Mouse (Mus musculus) bone marrow macrophage, adult 2 months (primary cell): Measurements from ENCODE around the gene Fndc9.

Experiments
- CTCF ChIP-seq: IDR thresholded peaks from 2 replicates; pipeline ENCODE4 v1.5.1; 2012; ENCODE audit warnings: low read depth, mild to moderate bottlenecking, low read length, moderate library complexity
- POLR2A ChIP-seq: IDR thresholded peaks from 2 replicates; pipeline ENCODE4 v1.6.1; 2012; ENCODE audit warnings: mild to moderate bottlenecking, low read depth, low read length, borderline replicate concordance

DNA sequence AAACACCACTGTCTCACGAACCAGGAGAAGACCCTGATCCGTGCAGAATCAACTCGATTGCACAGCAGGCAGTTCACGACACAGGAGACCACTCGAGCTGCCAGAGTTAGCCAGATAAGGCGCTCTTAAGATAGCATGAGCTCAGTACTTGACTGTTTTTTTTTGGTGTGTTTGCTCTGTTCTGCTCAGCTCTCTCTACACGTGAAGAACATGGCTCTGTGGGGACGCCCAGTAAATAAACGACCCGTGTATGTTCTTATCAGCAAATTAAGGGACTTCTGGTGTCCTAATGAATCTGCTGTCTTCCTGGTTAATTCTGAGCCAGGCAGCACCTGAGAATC is 32.8 kb upstream of the Fndc9 start:
- TF ChIP-seq POLR2A (no peak), CTCF (no peak)
